Mouse (Mus musculus): Measurements from ENCODE around the gene Cfdp1.

Cfdp1 gene

DNA sequence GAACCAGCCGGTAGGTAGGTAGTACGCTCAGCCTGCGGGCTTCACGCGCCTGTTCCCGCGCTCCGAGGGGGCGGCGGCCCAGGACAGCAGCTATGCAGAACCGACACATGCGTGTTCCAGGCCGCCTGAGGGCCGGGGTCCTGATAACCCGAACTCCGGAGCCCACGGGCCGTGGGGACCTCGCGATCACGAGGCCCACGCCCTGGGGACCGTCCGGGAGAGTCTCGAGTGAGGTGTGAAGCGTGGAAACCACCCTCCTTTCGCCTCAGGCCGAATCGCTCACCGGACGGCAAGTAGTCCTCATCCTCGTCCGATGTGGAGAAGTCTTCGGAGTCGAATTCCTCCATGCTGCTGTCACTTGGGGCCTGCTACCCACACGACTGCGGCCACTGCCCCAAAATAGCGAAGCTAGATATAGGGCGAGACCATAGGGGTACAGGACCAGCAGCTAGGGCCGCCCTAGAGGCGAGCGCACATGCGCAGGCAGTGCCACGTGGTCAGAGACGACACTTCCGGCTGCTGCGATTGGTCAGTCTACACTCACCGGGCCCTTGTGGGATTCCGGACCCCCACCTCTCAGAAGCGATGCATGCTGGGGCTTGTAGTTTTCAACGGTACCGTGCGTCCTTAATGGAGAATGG lies at the start of gene Cfdp1:
Gene Cfdp1 (minus strand): TSS at position 431 of the 641 bp plus-strand sequence.
- peak; percentile 98 for DNase-seq

- DNase-seq = no peak
Observed at GRCm38 (mm10) chr8:111902080-111902479, 48.0 kb upstream of the Cfdp1 start.

DNA sequence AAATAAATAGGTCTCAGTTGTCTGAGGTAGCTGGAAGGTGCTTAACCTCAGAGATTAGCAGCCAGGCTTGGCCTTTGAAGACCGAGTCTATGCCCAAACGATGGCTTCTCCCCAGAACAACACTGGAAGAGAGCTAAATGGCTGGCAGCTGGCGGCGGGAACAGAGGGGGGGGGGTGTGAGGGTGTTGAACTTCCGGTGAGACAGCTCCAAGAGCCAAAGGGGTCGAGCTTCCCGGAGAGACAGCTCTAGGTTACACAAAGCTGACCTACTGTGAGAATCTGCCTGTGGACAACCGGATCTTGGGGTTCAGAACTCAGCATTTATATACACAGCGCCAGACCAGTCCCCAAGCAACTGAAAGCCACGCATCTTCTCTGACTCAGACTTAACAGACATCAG lies 44.5 kb upstream of the Cfdp1 start:
- no peak for DNase-seq

DNA sequence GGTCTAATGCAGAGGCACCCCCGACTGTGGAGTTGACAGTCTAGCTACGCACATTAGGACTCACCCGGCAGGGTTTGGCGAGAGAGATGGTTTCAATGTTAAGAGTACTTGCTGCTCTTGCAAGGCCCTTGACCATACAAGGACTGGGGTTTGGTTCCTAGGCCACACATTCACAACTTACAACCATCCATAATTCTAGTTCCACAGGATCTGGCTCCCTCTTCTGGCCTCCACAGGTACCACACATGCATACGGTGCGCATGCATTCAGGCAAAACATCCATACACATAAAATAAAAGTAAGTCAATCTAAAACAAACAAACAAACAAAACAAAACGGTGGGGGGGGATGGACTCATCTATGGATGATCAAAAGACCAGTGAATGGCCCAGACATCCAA lies 40.9 kb upstream of the Cfdp1 start:
- DNase-seq = no peak

DNA sequence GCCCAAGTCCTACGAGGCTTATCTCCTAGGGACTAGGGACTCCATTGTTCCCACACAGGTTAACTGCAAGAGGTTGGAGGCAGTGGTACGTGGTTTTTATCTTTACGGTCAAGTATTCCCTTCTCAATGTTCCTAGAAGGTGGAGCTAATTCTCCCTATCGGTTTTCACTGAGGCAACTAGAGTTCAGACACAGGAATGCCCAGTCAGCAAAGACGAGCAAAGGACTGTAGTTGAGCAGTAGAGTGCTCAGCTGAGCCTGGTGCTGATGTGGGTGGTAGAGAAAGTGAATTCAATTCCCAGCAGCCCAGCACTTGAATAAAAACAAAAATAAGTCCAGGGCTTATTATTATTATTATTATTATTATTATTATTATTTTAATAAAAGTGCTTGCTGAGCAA lies 38.5 kb upstream of the Cfdp1 start:
- DNase-seq = no peak

GRCm38 (mm10) chr8:111891983-111892382 lies 37.9 kb upstream of the Cfdp1 start:
- no peak for DNase-seq

DNA sequence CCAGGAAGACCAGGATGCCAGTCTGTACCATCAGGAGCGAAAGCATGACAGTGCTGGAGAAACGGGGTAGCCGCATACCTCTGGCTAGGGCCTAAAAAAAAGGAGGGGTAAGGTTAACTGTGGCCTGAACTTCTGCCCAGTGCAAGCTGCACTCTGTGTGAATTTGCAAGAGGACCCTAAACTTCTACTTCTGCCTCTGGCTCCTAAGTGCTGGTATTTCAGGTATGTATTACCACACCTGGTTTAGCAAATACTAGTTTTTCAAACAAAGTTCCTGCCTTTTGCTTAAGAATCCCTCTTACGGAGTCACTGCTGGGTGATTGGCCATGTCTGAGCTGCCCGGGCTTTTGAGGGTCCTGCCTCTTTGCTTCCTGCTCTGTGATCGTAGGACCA lies 36.8 kb upstream of the Cfdp1 start:
- DNase-seq = no peak

GRCm38 (mm10) chr8:111889931-111890910 lies 36.1 kb upstream of the Cfdp1 start:
- DNase-seq = no peak

GRCm38 (mm10) chr8:111888091-111888650 lies 34.1 kb upstream of the Cfdp1 start:
- no peak for DNase-seq

DNA sequence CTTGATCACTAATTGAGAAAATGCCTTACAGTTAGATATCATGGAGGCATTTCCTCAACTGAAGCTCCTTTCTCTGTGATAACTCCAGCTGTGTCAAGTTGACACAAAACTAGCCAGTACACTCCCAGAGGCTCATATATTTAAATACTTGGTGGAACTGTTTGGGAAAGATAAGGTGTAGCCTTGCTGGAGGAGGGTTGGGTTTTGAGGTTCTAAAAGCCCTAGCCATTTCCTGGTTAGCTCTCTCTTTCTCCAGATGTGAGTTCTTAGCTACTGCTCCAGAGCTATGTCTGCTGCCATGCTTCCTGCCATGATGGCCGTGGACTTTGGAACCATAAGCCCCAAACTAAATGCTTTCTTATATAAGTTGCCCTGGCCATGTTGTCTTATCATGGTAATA lies 33.4 kb upstream of the Cfdp1 start:
- no peak for DNase-seq

DNA sequence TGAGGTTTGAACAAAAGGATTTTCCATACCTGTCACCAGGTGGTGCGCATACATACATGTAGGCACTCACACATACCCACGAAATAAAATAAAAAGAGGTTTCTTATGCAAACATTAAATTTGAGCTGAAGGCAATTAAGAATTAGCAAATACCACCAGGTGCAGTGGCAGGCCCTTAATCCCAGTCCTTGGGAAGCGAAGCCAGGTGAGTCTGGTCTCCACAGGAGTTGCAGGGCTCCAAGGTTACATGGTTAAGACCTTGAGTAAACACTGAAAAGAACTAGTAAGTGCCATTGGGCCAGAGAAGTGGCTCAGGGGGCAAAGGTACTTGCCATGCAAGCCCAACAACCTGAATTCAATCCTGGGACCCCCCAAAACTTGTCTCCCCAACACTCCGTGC lies 29.5 kb upstream of the Cfdp1 start:
- no peak for DNase-seq

GRCm38 (mm10) chr8:111881591-111881990 lies 27.5 kb upstream of the Cfdp1 start:
- peak; percentile 46 for DNase-seq

- DNase-seq = no peak
Observed at GRCm38 (mm10) chr8:111877711-111878110, 23.6 kb upstream of the Cfdp1 start.

DNA sequence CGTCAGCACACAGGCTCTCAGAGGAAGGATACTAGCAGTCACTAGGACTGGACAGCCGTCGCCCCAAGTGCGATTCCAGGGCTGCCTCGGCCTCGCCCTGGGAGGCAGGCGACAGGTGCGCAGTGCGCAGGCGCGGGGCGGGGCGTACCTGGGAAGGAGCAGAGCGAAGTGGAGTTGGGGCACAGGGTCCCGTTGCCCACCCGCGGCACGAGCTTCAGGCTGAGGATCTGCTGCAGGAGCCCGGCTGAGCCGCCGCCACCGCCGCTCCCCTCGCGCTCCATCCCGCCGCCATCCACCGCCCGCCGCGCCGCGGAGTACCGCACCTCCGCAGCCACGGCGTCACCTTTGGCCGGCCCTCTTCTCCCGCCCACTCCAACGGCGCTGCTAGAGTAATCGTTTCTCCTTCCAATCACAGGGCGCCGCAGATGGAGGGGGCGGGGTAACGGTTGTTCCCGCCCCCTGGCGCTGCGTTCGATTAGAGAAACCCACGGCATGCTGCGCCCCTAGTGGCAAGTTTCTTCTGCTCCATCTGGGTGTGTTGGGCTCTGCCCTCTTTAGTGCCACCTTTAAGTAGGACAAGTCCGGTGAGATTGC lies 22.4 kb upstream of the Cfdp1 start, which contains the start of gene Tmem170:
Gene Tmem170 (minus strand): TSS at position 396 of the 594 bp plus-strand sequence.
- peak; percentile 99 for DNase-seq

DNA sequence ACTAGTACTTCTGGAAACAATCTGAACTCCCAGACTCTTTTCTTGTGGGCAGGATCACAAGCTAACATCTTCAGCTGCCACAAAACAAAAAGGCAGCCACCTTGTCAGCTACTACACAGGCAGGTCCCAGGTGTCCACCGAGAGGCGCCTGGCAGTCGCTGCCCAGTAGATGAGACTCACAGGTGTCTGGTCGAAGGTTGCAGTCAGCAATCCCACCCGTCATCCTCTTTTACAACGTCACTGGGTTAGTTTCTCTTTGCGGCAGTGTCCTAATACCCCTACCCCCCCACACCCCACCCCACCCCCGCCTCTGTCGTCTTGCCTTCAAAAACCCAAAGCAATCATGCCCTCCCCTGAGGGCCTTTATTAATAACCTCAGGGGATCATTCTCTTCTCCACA lies 21.7 kb upstream of the Cfdp1 start:
- no peak for DNase-seq

GRCm38 (mm10) chr8:111871278-111871677 lies 17.2 kb upstream of the Cfdp1 start:
- DNase-seq = no peak

DNA sequence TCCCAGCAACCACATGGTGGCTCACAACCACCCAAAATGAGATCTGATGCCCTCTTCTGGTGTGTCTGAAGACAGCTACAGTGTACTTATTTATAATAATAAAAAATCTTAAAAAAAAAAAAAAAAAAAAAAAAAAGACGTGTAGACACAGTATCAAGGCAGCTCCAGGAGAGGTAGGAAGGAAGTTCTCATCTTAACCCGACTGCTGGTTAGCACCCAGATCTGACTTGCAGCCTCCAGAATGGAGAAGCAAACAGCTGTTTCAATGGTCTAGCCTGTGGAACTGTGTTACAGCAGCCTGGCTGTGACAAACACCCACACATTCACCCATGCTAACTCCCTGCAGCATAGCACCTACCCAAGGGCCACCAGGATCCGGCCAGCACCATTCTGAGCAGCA lies 16.3 kb upstream of the Cfdp1 start:
- no peak for DNase-seq

DNA sequence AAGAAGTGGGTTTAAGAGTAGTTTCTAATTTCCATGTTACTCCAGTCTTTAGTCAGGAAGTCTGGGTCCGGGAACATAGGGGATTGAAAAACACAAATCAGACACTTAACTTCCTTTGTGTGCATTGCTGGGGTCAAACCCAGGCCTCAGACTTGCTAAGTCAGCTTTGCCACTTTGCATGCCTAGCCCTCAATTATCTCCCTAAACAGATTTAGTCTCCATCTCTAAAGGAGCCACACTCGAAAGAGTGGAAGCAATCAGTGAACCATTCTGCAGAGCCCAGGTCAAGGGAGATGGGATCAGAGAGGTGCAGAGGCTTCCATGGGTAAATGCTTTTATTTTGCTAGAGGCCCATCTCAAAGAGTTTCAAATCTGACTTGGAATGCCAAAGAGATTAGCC lies 14.6 kb upstream of the Cfdp1 start:
- no peak for DNase-seq

DNA sequence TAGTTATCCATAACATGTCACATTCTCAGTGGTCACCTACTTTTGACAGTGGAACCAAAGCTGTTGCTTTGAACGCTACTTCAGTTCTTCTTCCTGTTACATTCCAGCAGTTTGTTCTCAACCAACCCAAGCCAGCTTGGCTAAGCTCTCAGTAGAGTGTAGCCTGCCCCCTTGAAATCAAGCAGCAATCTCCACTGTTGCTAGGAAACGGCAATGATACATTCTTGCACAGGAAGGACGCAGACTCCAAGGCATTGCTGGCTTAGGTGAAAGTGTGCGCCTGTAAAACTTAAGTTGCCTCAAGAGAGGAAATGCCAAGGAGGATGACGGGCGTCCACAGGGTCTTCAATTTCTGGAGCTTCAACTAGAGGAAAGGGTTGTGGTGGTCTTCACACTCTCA lies 11.8 kb upstream of the Cfdp1 start:
- peak; percentile 44 for DNase-seq

GRCm38 (mm10) chr8:111865130-111865852 lies 11.2 kb upstream of the Cfdp1 start:
- no peak for DNase-seq

DNA sequence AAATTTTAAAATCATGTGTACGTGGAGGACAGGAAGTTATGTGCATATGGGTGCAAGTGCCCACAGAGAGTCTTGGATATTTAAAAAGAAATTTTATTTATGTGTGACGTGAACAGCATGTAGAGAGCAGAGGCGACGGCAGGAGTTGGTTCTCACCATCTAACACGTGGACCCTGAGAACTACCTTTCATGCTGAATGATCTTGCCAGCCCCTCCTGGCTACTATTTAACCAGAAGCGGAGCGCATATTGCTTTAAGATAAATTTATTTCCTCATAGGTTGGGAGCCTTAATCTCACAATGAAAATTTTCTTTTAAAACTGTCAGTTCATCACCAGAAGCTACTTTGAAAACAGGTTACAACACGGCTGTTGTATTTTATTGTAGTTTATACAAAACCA lies 10.6 kb upstream of the Cfdp1 start:
- DNase-seq = no peak

DNA sequence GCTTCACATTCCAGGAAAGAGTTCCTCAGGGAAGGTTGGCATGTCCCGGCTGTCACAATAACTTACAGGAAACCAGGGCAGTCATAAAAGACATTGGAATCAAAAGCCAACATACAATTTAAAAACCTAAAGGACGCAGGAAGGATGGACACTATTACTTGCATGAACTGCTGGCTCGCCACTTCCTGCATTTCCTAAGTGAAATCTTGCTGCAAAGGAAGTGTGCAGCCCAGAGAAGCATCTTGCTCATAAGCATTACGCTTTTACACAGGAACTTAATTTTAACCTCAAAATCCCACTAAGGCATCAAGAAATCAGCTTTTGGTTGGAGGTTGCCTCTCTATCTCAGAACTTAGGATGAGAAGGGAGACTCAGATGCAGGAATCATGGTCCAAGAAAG lies 9.2 kb upstream of the Cfdp1 start:
- DNase-seq = no peak

GRCm38 (mm10) chr8:111855977-111856376 lies 1.9 kb upstream of the Cfdp1 start:
- DNase-seq = no peak
